ENCODE assay signal across 27 mouse cellular contexts in the genomic region with DNA sequence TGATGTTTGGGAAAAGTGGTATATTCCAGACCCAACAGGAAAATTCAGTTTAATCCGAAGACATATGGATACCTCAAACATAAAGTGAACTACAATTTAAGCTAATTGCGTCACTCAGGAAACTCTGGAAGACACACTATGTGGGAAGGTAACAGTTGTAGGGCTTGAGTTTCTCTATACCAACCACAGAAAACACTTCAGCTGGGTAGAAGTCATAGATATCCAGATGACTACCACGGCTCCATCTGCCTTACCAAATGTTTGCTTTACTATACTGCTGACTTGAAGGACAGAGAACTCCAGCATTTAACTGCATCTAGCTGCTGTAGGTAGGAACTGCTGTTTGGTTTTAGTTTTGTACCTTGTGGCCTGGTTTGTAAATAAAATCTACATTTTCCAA. TPM values are rescaled to one million over a fixed set of nuclear protein-coding genes. Genes with fewer than 3 reads are reported as not detected.
A peak's percentile ranks its signal among the peaks of the same experiment; 100 is the strongest.
DNase-seq lines count a peak whose midpoint lies in the region; ATAC-seq and TF ChIP-seq lines count a peak whose summit lies in the region.
"Had no signal": no experiment of that assay in that cellular context is flagged by ENCODE, and none has a peak within 500 bp of the region (broad histone marks: within the 10 kb centered on the region; RNA-seq: fewer than 3 reads in every experiment).

No protein-coding gene starts in this region.

- H3K4me3 ChIP-seq in liver, embryonic 12.5 days: no peak overlapping the region
- H3K4me3 ChIP-seq in liver, postnatal 0 days (ENCODE audit: low read depth, low read length): no peak overlapping the region
- H3K4me3 ChIP-seq in ES-E14 (ENCODE audit: insufficient read depth in 1 of 2, low read depth in 1 of 2, low read length in 2 of 2, poor library complexity in 1 of 2, severe bottlenecking in 1 of 2): no peak overlapping the region
- H3K4me3 ChIP-seq: embryonic facial prominence, embryonic 12.5 days; embryonic facial prominence, embryonic 15.5 days; heart, adult 2 months; hindbrain, embryonic 13.5 days; intestine, embryonic 15.5 days had no signal

- no peaks in the 10 kb centered on the region for H3K9me3 ChIP-seq in liver, embryonic 12.5 days (replicated peaks)
- H3K9me3 ChIP-seq in liver, postnatal 0 days (ENCODE audit: low read length): no peaks in the 10 kb centered on the region
- no peaks in the 10 kb centered on the region for H3K9me3 ChIP-seq in ES-E14 (ENCODE audit: control insufficient read depth, insufficient read depth, low read depth, low read length)
- H3K9me3 ChIP-seq: embryonic facial prominence, embryonic 12.5 days; embryonic facial prominence, embryonic 15.5 days; hindbrain, embryonic 13.5 days; intestine, embryonic 15.5 days had no signal

- no peak for TF ChIP-seq EP300 in liver, postnatal 0 days (IDR thresholded peaks at IDR 0.05; ENCODE audit: low read depth)

- no peaks in the 10 kb centered on the region for H3K27me3 ChIP-seq in liver, embryonic 12.5 days (replicated peaks)
- H3K27me3 ChIP-seq in liver, postnatal 0 days (ENCODE audit: insufficient read depth, low read length): no peaks in the 10 kb centered on the region
- H3K27me3 ChIP-seq: embryonic facial prominence, embryonic 12.5 days; embryonic facial prominence, embryonic 15.5 days; hindbrain, embryonic 13.5 days; intestine, embryonic 15.5 days; Patski had no signal

- 78% methylated on average over 3 of the region's 3 CpGs for WGBS in liver, embryonic 12.5 days (ENCODE audit: insufficient replicate concordance)
- 81% methylated on average over 3 of the region's 3 CpGs for WGBS in liver, postnatal 0 days (ENCODE audit: insufficient replicate concordance)

- DNase-seq in embryo, embryonic 9.5 days (ENCODE audit: extremely low spot score): peak; percentile 12
- no peak for DNase-seq in embryo, embryonic 10 days (ENCODE audit: low spot score)
- DNase-seq in liver, postnatal 0 days: no peak
- DNase-seq in ES-E14 (ENCODE audit: low read depth, low spot score): no peak
- peak; percentile 34 for DNase-seq in telencephalon, adult 2 months (ENCODE audit: low read depth, low spot score)
- DNase-seq in ovary, postnatal 36 days (ENCODE audit: low spot score): no peak
- no peak for DNase-seq in cerebellum, postnatal 10 days
- DNase-seq: adrenal gland, postnatal 10 days; adrenal gland, postnatal 36 days; B cell, adult 2 months; cerebellum, adult 11 months; cerebellum, adult 2 months; cerebellum, adult 9-11 months; cerebellum, postnatal 36 days; forebrain, postnatal 0 days; gastrocnemius, postnatal 10 days; gastrocnemius, postnatal 36 days; heart, adult 2 months had no signal

- 0 out of 2 replicates have a peak overlapping the region, but pooled peaks have one; percentile 7 for H3K27ac ChIP-seq in liver, embryonic 12.5 days
- H3K27ac ChIP-seq in liver, postnatal 0 days (ENCODE audit: low read depth): no peak overlapping the region
- H3K27ac ChIP-seq in ES-E14 (ENCODE audit: insufficient read depth, low read depth, low read length, poor library complexity, severe bottlenecking): no peak overlapping the region
- H3K27ac ChIP-seq: embryonic facial prominence, embryonic 12.5 days; embryonic facial prominence, embryonic 15.5 days; heart, adult 2 months; hindbrain, embryonic 13.5 days; intestine, embryonic 15.5 days had no signal

- in situ Hi-C loops in ES-E14 (cut with MboI; ENCODE audit: low sequenced_read_pairs in 2 of 2, unreplicated experiment in 2 of 2): no loop called here

- no peak for ATAC-seq in liver, embryonic 12.5 days
- ATAC-seq in liver, postnatal 0 days: no peak
- ATAC-seq: forebrain, embryonic 14.5 days; forebrain, postnatal 0 days; hindbrain, embryonic 16.5 days; intestine, embryonic 15.5 days; Patski had no signal

- TF ChIP-seq CTCF in liver, postnatal 0 days (IDR thresholded peaks at IDR 0.05; ENCODE audit: low read depth): no peak

- H3K4me1 ChIP-seq in liver, embryonic 12.5 days: peaks cover 26% of the 10 kb centered on the region
- peaks cover 2% of the 10 kb centered on the region; the same call in 1 of the 2 replicates for H3K4me1 ChIP-seq in liver, postnatal 0 days (ENCODE audit: insufficient read depth)
- H3K4me1 ChIP-seq in ES-E14 (ENCODE audit: control insufficient read depth in 2 of 2, insufficient read depth in 2 of 2, low read length in 2 of 2, poor library complexity in 1 of 2): peaks cover 0 to 3% of the 10 kb centered on the region in 2 experiments; a peak in 2 of 4 replicates
- H3K4me1 ChIP-seq: embryonic facial prominence, embryonic 12.5 days; embryonic facial prominence, embryonic 15.5 days; hindbrain, embryonic 13.5 days; intestine, embryonic 15.5 days had no signal

- no peak overlapping the region for H3K9ac ChIP-seq in liver, embryonic 12.5 days
- H3K9ac ChIP-seq in liver, postnatal 0 days (replicated peaks): no peak overlapping the region
- H3K9ac ChIP-seq in ES-E14 (ENCODE audit: insufficient read depth, low read depth, low read length, poor library complexity, severe bottlenecking): no peak overlapping the region
- H3K9ac ChIP-seq: embryonic facial prominence, embryonic 12.5 days; embryonic facial prominence, embryonic 15.5 days; forebrain, postnatal 0 days; hindbrain, embryonic 13.5 days; intestine, embryonic 15.5 days had no signal

- H3K4me2 ChIP-seq in liver, embryonic 12.5 days: no peak overlapping the region
- H3K4me2 ChIP-seq in liver, postnatal 0 days (ENCODE audit: low read depth, low read length): no peak overlapping the region
- H3K4me2 ChIP-seq: embryonic facial prominence, embryonic 12.5 days; embryonic facial prominence, embryonic 15.5 days; heart, embryonic 11.5 days; hindbrain, embryonic 13.5 days; intestine, embryonic 15.5 days had no signal

- peaks cover 83% of the 10 kb centered on the region for H3K36me3 ChIP-seq in liver, embryonic 12.5 days
- H3K36me3 ChIP-seq in liver, postnatal 0 days (replicated peaks; ENCODE audit: insufficient read depth, low read length): peaks cover 67% of the 10 kb centered on the region
- H3K36me3 ChIP-seq in ES-E14 (ENCODE audit: control insufficient read depth, insufficient read depth, low read length, poor library complexity, severe bottlenecking): peaks cover 46% of the 10 kb centered on the region

TF ChIP-seq in ES-E14, 5 proteins besides CTCF, POLR2A, EP300 and RAD21:
- TF ChIP-seq HCFC1 (IDR thresholded peaks at IDR 0.05; ENCODE audit: borderline replicate concordance, insufficient read depth, low read length) (no peak), CHD2 (IDR thresholded peaks at IDR 0.05; ENCODE audit: low read depth, low read length) (0 out of 2 replicates have a peak, but pooled peaks have one; percentile 54), ZC3H11A (IDR thresholded peaks at IDR 0.05; ENCODE audit: borderline replicate concordance, low read depth, low read length) (no peak), MAFK (IDR thresholded peaks at IDR 0.05; ENCODE audit: insufficient read depth, low read depth, low read length) (no peak), ZNF384 (IDR thresholded peaks at IDR 0.05; ENCODE audit: low read depth, low read length) (no peak)

RNA-seq across cellular contexts. Expression of a gene that starts 7.3 kb away (rescaled TPM):
- 94.9 and 95.8 TPM in 2 replicates for polyA plus RNA-seq in liver, embryonic 12.5 days (2016; fragmentation: Nextera tagmentation; extraction: Ambion mirVana)
- 31.0 and 33.2 TPM in 2 replicates for polyA plus RNA-seq in liver, postnatal 0 days (2015; fragmentation: Nextera tagmentation; extraction: Ambion mirVana)
- total RNA-seq in ES-E14 (2012; rRNA removed): 57.2 and 58.9 TPM in 2 replicates

RNA-seq across cellular contexts. Expression of a gene that starts 7.4 kb away (rescaled TPM):
- polyA plus RNA-seq in liver, embryonic 12.5 days (2016; fragmentation: Nextera tagmentation; extraction: Ambion mirVana): 156 and 166 TPM in 2 replicates
- 67.4 and 71.9 TPM in 2 replicates for polyA plus RNA-seq in liver, postnatal 0 days (2015; fragmentation: Nextera tagmentation; extraction: Ambion mirVana)
- 377 and 427 TPM in 2 replicates for total RNA-seq in ES-E14 (2012; rRNA removed)

RNA-seq across cellular contexts. Expression of a gene that starts 10.1 kb away (rescaled TPM):
- 296 and 308 TPM in 2 replicates for polyA plus RNA-seq in liver, embryonic 12.5 days (2016; fragmentation: Nextera tagmentation; extraction: Ambion mirVana)
- polyA plus RNA-seq in liver, postnatal 0 days (2015; fragmentation: Nextera tagmentation; extraction: Ambion mirVana): 346 and 365 TPM in 2 replicates
- total RNA-seq in ES-E14 (2012; rRNA removed): 161 and 182 TPM in 2 replicates

RNA-seq across cellular contexts. Expression of a gene that starts 10.4 kb away (rescaled TPM):
- polyA plus RNA-seq in liver, embryonic 12.5 days (2016; fragmentation: Nextera tagmentation; extraction: Ambion mirVana): 23.5 and 23.9 TPM in 2 replicates
- polyA plus RNA-seq in liver, postnatal 0 days (2015; fragmentation: Nextera tagmentation; extraction: Ambion mirVana): 9.4 TPM in 2 replicates
- 22.4 and 25.4 TPM in 2 replicates for total RNA-seq in ES-E14 (2012; rRNA removed)

Comparison
In these comparisons a context has a peak if more than half of its experiments do, and no peak if none do; other contexts are left out.
1. DNase-seq: peak in embryo, embryonic 9.5 days (single experiment) and telencephalon, adult 2 months (single experiment); none in embryo, embryonic 10 days (single experiment), liver, postnatal 0 days (single experiment), ES-E14 (single experiment), ovary, postnatal 36 days (single experiment) and cerebellum, postnatal 10 days (0 of 2).